Mouse (Mus musculus): ENCODE measurements at regions not wholly inside any gene's neighbourhood (a gene's known extent, or its start where the extent isn't known, plus 50 kb on each side); places are given as distances from the start of the nearest gene placed in this dataset.
"Not testable (repeated sequence)": the region's sequence is repeated elsewhere in the genome, so short reads cannot be mapped to it uniquely, and the experiment has no call there.

DNA sequence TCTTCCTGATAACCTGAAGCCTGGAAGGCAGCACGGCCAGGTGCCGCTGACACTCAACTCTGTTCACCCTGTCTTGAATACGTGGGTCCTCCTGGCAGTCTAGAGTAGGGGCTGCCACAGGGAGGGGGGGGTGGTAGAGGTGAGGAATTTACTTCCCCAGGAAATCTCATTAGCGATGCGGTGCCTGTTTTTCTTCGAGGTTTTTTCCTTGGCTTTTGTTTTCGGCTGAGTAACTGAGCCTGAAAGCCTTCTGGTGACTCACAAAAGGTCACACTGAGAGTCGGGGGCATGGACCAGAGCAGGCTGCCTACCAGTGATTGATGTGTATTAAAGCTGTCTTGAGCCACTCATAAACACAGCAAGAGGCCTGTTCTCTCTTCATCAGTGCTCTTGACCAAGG, 181.1 kb upstream of the Pmfbp1 start:
- peak; percentile 39 for DNase-seq (ENCODE audit: low spot score)

GRCm38 (mm10) chr8:109320955-109321354, 172.9 kb upstream of the Pmfbp1 start:
- DNase-seq (ENCODE audit: low spot score): no peak

- no peak for DNase-seq (ENCODE audit: low spot score)
These were observed 170.5 kb upstream of the Pmfbp1 start for GRCm38 (mm10) chr8:109323351-109323750.

- no peak for DNase-seq (ENCODE audit: low spot score)
These were observed 169.6 kb upstream of the Pmfbp1 start for GRCm38 (mm10) chr8:109324241-109324640.

DNA sequence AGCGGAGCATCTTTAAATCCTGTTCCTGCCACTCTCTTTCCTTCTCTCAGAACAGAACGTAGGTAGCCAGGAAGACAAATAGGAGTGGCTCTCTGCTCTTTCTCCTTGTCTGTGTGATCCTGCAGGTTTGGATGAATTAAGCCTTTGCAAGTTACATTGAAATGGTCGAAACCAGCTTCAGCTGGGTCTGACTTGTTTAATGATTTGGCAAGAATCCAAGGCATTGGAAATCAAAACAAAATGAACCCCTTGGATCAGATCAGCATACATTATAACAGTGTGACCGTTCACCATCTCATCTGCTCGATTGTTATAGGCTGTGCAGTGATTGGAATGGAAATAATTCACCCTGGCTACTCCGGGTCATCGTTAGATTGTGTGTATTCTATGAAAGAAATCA, 157.6 kb upstream of the Pmfbp1 start:
- no peak for DNase-seq (ENCODE audit: low spot score)

DNA sequence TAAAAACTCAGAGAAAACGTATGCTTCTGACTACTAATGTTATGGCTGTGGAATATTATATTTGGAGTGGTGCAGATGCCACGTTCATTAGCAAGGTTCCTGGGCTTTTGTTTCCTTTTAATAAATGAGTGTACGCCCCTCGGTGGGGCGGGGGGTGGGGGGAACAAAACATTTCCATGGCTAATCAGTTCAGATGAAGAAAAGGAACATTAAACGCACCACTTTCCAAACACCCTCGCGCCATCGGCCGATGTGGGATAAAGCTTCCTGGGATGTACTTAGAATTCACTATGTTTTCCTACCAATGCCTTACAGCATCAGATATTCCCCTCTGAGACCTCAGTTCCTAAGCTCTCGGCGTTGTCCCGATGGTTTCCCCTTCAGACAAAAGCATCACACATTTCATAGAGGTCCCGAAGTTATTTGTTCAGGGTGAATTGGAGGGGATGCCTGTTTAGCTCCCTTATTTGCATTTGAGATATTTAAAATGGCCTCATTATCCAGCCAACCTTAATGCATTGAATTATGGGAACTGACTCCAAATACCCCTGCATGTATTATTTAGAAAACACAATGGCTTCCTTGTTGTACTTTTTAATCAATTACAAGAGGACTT, 155.5 kb upstream of the Pmfbp1 start:
- no peak for DNase-seq (ENCODE audit: low spot score)

DNA sequence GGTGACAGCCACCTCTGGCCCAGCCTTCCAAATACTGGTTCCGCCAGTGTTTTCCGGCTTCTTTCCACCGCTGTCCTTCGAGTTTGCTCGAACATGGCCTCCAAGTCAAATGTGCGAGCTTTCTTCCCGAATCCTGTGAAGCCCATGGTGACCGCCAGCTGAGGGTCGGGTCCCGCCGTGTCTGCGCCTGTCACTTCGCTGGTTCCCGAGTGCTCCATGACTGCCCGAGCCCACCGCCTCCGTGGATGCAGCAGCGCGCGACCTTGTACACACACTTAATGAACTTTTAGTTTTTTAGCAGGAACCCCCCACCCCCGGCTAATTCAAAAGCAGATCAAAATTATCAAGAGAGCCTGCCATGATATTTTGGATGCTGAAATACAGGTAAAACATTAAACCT, 153.2 kb upstream of the Pmfbp1 start:
- DNase-seq (ENCODE audit: low spot score): not testable (repeated sequence)

- no peak for DNase-seq (ENCODE audit: low spot score)
These were observed 138.7 kb upstream of the Pmfbp1 start for GRCm38 (mm10) chr8:109355168-109355567.

GRCm38 (mm10) chr8:109359396-109360051, 134.3 kb upstream of the Pmfbp1 start:
- no peak for DNase-seq (ENCODE audit: low spot score)

- no peak for DNase-seq (ENCODE audit: low spot score)
These were observed 133.6 kb upstream of the Pmfbp1 start for GRCm38 (mm10) chr8:109360081-109360715.

DNA sequence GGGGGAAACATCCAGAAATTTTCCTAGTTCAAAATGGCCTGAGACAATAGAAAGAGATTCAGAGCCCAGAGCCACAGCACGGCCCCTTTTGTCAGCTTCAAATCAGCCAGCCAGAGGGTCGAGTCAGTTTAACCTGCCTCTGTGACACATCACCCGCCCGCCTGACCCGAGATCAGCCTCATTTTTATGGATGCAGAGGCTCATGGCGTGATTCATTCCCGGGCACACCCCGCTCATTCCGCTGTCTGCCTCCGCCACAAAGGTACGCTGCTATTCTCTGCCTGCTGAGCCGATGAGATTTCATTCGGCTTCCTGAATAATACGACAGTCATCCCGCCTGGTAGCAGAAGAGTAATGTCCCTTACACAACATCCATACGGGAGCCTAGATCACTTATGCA, 132.9 kb upstream of the Pmfbp1 start:
- DNase-seq (ENCODE audit: low spot score): peak; percentile 15

- no peak for DNase-seq (ENCODE audit: low spot score)
These were observed 132.1 kb upstream of the Pmfbp1 start for GRCm38 (mm10) chr8:109361575-109362361.

DNA sequence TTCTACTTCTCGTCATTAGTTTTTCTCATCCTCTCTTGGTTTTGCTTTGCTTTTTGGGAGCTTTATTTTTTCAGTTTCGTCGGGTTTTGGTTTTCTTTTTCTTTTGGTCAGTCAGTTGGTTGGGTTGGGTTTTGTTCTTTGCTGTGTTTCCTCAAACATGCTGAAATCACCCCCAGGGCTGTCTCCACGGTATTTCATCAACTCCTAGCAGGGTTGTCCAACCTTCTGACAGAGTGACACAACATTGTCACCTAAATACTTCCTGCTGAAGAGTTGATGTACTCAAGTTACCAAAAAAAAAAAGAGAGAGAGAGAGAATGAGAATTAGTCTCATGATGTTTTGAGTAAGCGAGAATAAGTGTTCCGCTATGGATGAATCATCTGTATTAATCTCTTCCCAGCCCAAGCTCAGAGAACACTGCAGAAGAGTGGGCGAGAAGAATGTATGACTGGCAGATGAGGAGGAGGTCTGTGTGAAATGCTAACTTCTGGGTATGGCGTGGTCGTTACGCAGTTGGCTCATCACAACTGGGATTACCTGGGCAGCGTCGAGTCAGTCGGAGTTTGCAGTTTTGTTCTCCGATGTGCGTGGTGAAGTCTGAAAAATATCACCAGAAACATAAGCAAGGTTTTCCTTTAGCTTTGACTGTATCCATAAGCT, 130.5 kb upstream of the Pmfbp1 start:
- DNase-seq (ENCODE audit: low spot score): no peak

GRCm38 (mm10) chr8:109373977-109374376, 119.8 kb upstream of the Pmfbp1 start:
- DNase-seq (ENCODE audit: low spot score): no peak

DNA sequence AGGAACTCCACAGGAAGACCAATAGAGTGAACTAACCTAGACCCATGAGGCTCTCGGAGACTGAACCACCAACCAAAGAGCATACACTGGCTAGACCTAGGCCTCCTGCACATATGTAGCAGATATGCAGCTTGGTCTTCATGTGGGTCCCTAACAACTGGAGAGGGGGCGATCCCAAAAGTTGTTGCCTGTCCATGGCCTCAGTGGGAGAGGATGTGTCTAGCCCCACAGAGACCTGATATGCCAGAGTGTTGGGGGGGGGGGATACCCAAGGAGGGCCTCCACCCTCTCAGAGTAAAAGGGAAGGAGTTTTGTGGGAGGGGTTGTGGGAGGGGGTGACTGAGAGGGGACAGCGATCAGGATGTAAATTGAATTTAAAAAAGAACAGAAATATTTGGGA, 108.9 kb upstream of the Pmfbp1 start:
- no peak for DNase-seq (ENCODE audit: low spot score)

- DNase-seq (ENCODE audit: low spot score): no peak
These were observed 98.5 kb upstream of the Pmfbp1 start for GRCm38 (mm10) chr8:109395133-109395855.

GRCm38 (mm10) chr8:109399616-109400015, 94.2 kb upstream of the Pmfbp1 start:
- DNase-seq (ENCODE audit: low spot score): no peak

GRCm38 (mm10) chr8:109400192-109400591, 93.6 kb upstream of the Pmfbp1 start:
- DNase-seq (ENCODE audit: low spot score): no peak

GRCm38 (mm10) chr8:109407913-109408312, 85.9 kb upstream of the Pmfbp1 start:
- DNase-seq (ENCODE audit: low spot score): no peak

GRCm38 (mm10) chr8:109410531-109410930, 83.3 kb upstream of the Pmfbp1 start:
- no peak for DNase-seq (ENCODE audit: low spot score)

DNA sequence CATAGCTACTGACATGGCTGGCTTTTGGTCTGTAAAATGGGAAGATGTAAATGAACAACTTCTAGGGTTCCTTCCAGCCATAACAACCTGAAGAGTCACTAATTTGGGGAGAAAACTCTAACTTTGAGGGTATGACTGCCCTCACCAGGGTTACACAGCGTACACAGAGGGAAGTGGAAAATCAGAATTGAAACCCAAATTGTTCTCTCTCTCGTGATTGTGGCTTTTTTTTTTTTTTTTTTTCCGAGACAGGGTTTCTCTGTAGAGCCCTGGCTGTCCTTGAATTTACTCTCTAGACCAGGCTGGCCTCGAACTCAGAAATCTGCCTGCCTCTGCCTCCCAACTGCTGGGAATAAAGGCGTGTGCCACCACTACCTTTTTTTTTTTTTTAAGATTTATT, 80.4 kb upstream of the Pmfbp1 start:
- no peak for DNase-seq (ENCODE audit: low spot score)

DNA sequence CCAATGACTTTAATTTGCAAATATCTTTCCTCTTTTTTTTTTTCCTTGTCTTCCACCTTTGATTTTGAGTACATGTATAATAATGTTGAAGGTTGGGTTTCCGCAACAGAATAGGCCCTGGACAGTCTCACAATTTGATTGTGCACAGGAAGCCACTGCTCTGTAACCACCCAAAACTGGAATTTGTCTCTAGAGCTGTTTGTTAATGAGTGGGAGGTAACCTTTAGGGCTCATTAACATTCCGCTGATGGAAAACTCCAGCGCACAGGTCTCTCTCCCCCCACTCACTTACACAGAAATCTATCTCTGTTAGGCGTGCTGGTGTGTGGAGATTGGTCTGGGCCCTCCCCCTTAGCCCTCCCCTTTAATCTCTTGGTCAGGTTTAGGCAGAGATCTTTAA, 78.5 kb upstream of the Pmfbp1 start:
- DNase-seq (ENCODE audit: low spot score): no peak

Measured in yolk sac, embryonic 10.5 days (tissue).